Mouse (Mus musculus) heart, embryonic 16.5 days (tissue): Measurements from ENCODE around the gene Rnf183. TPM values are rescaled to one million over a fixed set of nuclear protein-coding genes. Genes with fewer than 3 reads are reported as not detected.

Experiments used
- ATAC-seq: fragments of 200-750 bp; cut with Nextera tagmentation; replicated peaks from 2 replicates; pipeline ENCODE4 v1.8.0; 2017; ENCODE audit warnings: moderate number of reproducible peaks; ENCODE audit not compliant: insufficient read depth, low FRiP score; ENCODE audit errors: extremely low read depth
- H3K27ac ChIP-seq: fragments of 300-500 bp; sonication (generic); 2 replicates; pipeline ENCODE4 v1.5.1; 2014; ENCODE audit warnings: mild to moderate bottlenecking, low read length, control low read depth, moderate library complexity
- H3K27me3 ChIP-seq: fragments of 300-500 bp; sonication (generic); 2 replicates; pipeline ENCODE4 v1.6.1; 2014; ENCODE audit warnings: low read length, mixed read lengths; ENCODE audit not compliant: control insufficient read depth, insufficient read depth
- H3K36me3 ChIP-seq: fragments of 300-500 bp; sonication (generic); 2 replicates; pipeline ENCODE4 v1.6.1; 2014; ENCODE audit not compliant: control insufficient read depth, insufficient read depth
- H3K4me1 ChIP-seq: fragments of 300-500 bp; sonication (generic); 2 replicates; pipeline ENCODE4 v1.6.1; 2014; ENCODE audit warnings: low read length, mixed read lengths; ENCODE audit not compliant: control insufficient read depth, insufficient read depth
- H3K4me2 ChIP-seq: fragments of 300-500 bp; sonication (generic); 2 replicates; pipeline ENCODE4 v1.6.1; 2014; ENCODE audit warnings: low read depth, mild to moderate bottlenecking, control low read depth, low read length
- H3K4me3 ChIP-seq: fragments of 300-500 bp; sonication (generic); 2 replicates; pipeline ENCODE4 v1.5.1; 2014; ENCODE audit warnings: mild to moderate bottlenecking, control low read depth, low read length
- H3K9ac ChIP-seq: fragments of 300-500 bp; sonication (generic); 2 replicates; pipeline ENCODE4 v1.6.1; 2014; ENCODE audit warnings: low read length, control low read depth
- H3K9me3 ChIP-seq: fragments of 300-500 bp; sonication (generic); replicated peaks from 2 replicates; pipeline ENCODE4 v1.6.1; 2016; ENCODE audit warnings: low read length; ENCODE audit not compliant: control insufficient read depth
- WGBS: fragments of 180-500 bp; shearing (Covaris S2); extraction: QIAGEN DNeasy Blood & Tissue Kit; methylation state at CpG from one replicate; pipeline ENCODE4 v1.1.7; 2014; 5-methylcytosine and 5-hydroxymethylcytosine counted together
- polyA plus RNA-seq: library from polyadenylated mRNA; unstranded; fragments of >200 nt; fragmentation: Nextera tagmentation; extraction: Ambion mirVana; gene quantifications from 2 replicates; pipeline ENCODE4 v1.2.1, GENCODE M21; 2015

Rnf183 gene
- polyA plus RNA-seq, 1 experiment from 2014 or later, result 0.26 TPM

DNA sequence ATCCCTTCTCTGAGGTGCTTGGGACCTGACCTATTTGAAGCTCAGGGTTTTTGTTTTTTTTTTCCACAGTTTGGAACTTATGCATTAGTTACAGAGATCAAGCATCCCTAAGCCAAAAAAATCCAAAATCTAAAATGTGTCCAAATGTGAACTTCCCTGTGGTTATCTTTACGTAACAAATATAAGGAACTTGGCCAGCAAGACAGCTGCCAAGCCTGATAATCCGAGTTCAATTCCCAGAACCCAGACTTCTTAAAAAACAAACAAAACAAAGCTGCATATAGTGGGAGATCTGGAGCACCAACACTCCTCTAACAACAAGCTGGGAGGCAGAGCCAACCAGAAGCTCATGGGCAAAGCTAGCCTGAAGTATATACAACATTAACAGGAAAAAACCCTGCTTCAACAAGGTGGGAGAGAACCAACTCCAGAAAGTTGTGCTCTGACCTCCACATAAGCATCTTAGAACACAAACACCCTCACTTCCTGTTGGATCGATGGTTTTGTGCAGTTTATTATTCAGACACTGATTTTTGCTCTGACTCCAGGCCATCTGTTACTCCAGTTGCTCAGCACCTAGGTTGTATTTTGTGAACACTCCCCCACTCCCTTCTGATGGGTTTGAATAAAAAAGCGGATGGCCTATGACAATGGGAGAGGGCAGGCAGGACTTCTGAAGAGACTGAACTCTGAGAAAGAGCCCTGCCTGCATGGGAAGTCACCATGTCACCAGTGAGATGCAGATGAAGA is 37.3 kb downstream of the Rnf183 start:
- Histone ChIP-seq H3K9me3 (no peaks in the 10 kb centered on the region), H3K9ac (no peak overlapping the region), H3K27ac (no peak overlapping the region), H3K27me3 (no peaks in the 10 kb centered on the region), H3K4me1 (no peaks in the 10 kb centered on the region), H3K36me3 (peaks cover 67% of the 10 kb centered on the region), H3K4me3 (no peak overlapping the region), H3K4me2 (no peak overlapping the region)
- ATAC-seq, result no peak
- 81% methylated on average over 4 of the region's 4 CpGs for WGBS

DNA sequence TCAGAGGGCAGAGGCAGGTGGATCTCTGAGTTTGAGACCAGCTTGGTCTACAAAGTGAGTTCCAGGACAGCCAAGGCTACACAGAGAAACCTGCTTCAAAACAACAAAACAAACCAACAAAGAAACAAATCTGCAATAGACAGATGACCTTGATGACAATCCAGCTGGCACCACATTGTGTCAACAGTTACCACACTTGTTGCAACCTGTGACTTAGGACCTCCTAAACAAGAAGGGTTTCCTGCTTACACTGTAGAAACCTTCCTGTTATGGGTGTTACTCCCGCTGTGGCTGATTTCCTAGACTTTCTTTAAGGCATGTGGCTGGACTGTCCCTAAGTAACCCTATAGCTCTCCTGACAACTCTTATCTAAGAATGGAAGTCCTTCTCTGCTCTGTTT is 39.2 kb downstream of the Rnf183 start:
- Histone ChIP-seq H3K9me3 (no peaks in the 10 kb centered on the region), H3K27me3 (no peaks in the 10 kb centered on the region), H3K36me3 (peaks cover 55% of the 10 kb centered on the region), H3K4me1 (no peaks in the 10 kb centered on the region), H3K9ac (no peak overlapping the region), H3K27ac (no peak overlapping the region), H3K4me3 (no peak overlapping the region), H3K4me2 (no peak overlapping the region)
- WGBS, result 67% methylated on average over 1 of the region's 1 CpGs
- ATAC-seq, result no peak

GRCm38 (mm10) chr4:62393459-62393858 is 41.6 kb downstream of the Rnf183 start:
- Histone ChIP-seq H3K9me3 (no peaks in the 10 kb centered on the region), H3K9ac (no peak overlapping the region), H3K4me2 (no peak overlapping the region), H3K27ac (no peak overlapping the region), H3K27me3 (no peaks in the 10 kb centered on the region), H3K4me3 (no peak overlapping the region), H3K4me1 (no peaks in the 10 kb centered on the region), H3K36me3 (peaks cover 51% of the 10 kb centered on the region)
- ATAC-seq, result no peak
- WGBS, result 70% methylated on average over 6 of the region's 6 CpGs

DNA sequence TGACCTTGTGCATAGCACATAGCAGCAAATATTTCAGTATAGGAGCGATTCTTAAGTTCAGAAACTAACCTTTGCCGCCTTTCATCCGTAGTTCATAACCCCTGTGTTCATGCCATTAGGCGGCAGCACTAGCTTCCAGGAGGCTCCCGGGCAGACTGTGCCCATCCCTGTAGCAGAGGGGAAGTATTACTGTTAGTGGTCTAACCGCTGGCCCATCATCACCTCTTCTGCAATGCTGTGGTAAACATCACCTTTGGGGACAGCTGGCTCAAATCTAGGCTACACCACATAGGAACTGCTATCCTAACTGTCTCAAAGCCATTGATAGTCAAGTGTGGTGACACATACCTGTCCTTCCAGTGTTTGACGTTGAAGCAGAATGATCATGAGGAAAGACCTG is 43.2 kb downstream of the Rnf183 start:
- no peak overlapping the region for H3K4me2 ChIP-seq
- H3K4me1 ChIP-seq, result no peaks in the 10 kb centered on the region
- no peak overlapping the region for H3K27ac ChIP-seq
- 74% methylated on average over 7 of the region's 7 CpGs for WGBS
- no peak for ATAC-seq
- H3K27me3 ChIP-seq, result no peaks in the 10 kb centered on the region
- H3K36me3 ChIP-seq, result peaks cover 46% of the 10 kb centered on the region
- no peak overlapping the region for H3K9ac ChIP-seq
- no peak overlapping the region for H3K4me3 ChIP-seq
- H3K9me3 ChIP-seq, result no peaks in the 10 kb centered on the region

DNA sequence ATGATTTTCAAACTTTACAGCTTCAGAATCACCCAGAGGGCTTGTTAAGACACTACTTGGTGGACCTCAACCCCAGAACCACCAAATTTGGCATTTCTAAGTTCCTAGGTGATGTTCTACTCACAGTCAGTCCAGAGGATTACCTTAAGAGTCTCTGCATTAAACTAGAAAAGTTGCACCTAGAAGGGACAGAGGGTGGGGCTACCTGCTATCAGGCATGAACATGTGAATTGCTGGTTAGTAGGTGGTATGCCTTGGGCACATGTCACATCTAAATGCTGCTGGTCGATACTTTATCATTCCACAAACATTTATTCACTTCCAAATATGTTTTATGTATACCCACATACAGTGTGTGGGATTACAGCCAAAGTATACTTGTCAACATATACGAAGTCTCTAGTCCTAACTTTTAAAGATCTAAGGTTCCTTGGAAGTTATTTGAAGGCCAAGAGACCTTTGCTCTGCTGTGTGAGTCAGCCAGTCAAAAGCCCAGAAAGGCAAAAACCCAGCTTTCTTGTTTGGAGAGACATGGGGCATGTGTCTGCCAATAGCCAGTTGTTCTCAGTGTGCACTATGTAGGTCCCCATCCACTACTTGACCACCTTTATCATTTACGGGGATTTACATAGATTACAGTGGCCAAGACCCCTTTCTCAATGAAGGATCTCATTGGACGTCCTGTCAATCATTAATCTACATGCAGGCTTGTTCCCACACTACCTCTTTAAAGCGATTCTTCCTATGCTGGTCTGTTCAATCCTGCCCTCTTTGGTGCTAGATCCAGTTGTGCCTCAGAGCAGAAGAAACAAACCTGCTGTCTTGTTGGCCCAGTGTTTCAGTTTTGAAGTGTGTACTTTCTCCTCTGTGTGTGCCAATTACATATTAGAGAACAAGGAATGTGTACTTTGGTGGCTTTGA is 45.2 kb downstream of the Rnf183 start:
- Histone ChIP-seq H3K4me2 (no peak overlapping the region), H3K27me3 (no peaks in the 10 kb centered on the region), H3K36me3 (peaks cover 36% of the 10 kb centered on the region), H3K27ac (no peak overlapping the region), H3K4me1 (no peaks in the 10 kb centered on the region), H3K9ac (no peak overlapping the region), H3K4me3 (no peak overlapping the region), H3K9me3 (no peaks in the 10 kb centered on the region)
- no peak for ATAC-seq
- WGBS, result 82% methylated on average over 5 of the region's 5 CpGs

- H3K9ac ChIP-seq, result no peak overlapping the region
These were observed 49.6 kb downstream of the Rnf183 start for GRCm38 (mm10) chr4:62385439-62385838.

GRCm38 (mm10) chr4:62384159-62384558 is 50.9 kb downstream of the Rnf183 start:
- peaks cover 17% of the 10 kb centered on the region for H3K36me3 ChIP-seq
- H3K4me3 ChIP-seq, result no peak overlapping the region
- 78% methylated on average over 1 of the region's 1 CpGs for WGBS
- ATAC-seq, result no peak
- H3K9ac ChIP-seq, result no peak overlapping the region
- H3K9me3 ChIP-seq, result no peaks in the 10 kb centered on the region
- H3K27me3 ChIP-seq, result no peaks in the 10 kb centered on the region
- H3K4me1 ChIP-seq, result 0 out of 2 replicates have a peak, but pooled peaks cover 3% of the 10 kb centered on the region
- H3K4me2 ChIP-seq, result no peak overlapping the region
- H3K27ac ChIP-seq, result no peak overlapping the region

More at GRCm38 (mm10) chr4:62385439-62385838, 49.6 kb downstream of the Rnf183 start:
- H3K4me2 ChIP-seq, result no peak overlapping the region
- ATAC-seq, result no peak
- no peaks in the 10 kb centered on the region for H3K9me3 ChIP-seq
- H3K36me3 ChIP-seq, result peaks cover 25% of the 10 kb centered on the region
- no peak overlapping the region for H3K4me3 ChIP-seq
- H3K27ac ChIP-seq, result no peak overlapping the region
- 0 out of 2 replicates have a peak, but pooled peaks cover 3% of the 10 kb centered on the region for H3K4me1 ChIP-seq
- WGBS, result 91% methylated on average over 7 of the region's 7 CpGs
- H3K27me3 ChIP-seq, result no peaks in the 10 kb centered on the region

- H3K4me2 ChIP-seq, result no peak overlapping the region
- H3K9me3 ChIP-seq, result no peaks in the 10 kb centered on the region
- no peak for ATAC-seq
- H3K36me3 ChIP-seq, result peaks cover 17% of the 10 kb centered on the region
- H3K27ac ChIP-seq, result no peak overlapping the region
- 77% methylated on average over 7 of the region's 7 CpGs for WGBS
- H3K4me1 ChIP-seq, result 0 out of 2 replicates have a peak, but pooled peaks cover 3% of the 10 kb centered on the region
- no peak overlapping the region for H3K9ac ChIP-seq
- H3K4me3 ChIP-seq, result no peak overlapping the region
- no peaks in the 10 kb centered on the region for H3K27me3 ChIP-seq
These were observed 51.3 kb downstream of the Rnf183 start for GRCm38 (mm10) chr4:62383752-62384151.

DNA sequence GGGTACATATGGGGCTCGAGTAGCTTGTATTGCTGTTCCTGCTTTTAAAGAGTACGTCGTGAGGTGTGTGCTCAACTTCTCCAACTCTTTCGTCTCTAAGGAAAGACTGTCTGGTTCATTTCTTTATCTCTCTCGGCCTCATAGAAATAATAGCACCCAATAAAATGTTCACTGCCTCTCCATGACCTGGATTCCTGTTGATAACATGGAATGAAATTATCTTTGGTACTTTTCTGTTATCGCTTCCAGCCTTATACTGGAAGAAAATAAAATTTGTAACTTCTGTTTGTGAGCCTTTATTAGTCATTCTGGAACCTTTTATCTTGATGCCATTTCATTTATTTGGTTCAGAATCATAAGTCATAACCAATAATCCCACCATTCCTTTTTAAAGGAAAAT is 51.8 kb downstream of the Rnf183 start:
- Histone ChIP-seq H3K4me3 (no peak overlapping the region), H3K4me1 (0 out of 2 replicates have a peak, but pooled peaks cover 3% of the 10 kb centered on the region), H3K9me3 (no peaks in the 10 kb centered on the region), H3K36me3 (peaks cover 13% of the 10 kb centered on the region; the same call in 1 of the 2 replicates), H3K27ac (no peak overlapping the region), H3K9ac (no peak overlapping the region), H3K4me2 (no peak overlapping the region), H3K27me3 (no peaks in the 10 kb centered on the region)
- ATAC-seq, result no peak
- WGBS, result 77% methylated on average over 6 of the region's 6 CpGs
